Mouse (Mus musculus): ENCODE results near the gene Ankrd9. TPM values are rescaled to one million over a fixed set of nuclear protein-coding genes. Genes with fewer than 3 reads are reported as not detected.
A peak's percentile ranks its signal among the peaks of the same experiment; 100 is the strongest.

Gene Ankrd9
- polyA plus RNA-seq, 1 experiment from 2014 or later, result 14.2 TPM

- Histone ChIP-seq H3K4me1 (replicated peaks) (no peaks in the 10 kb centered on the region), H3K9ac (no peak overlapping the region), H3K27ac (ENCODE audit: poor library complexity, severe bottlenecking) (no peak overlapping the region), H3K4me2 (no peak overlapping the region), H3K27me3 (replicated peaks) (no peaks in the 10 kb centered on the region), H3K4me3 (no peak overlapping the region), H3K9me3 (replicated peaks) (no peaks in the 10 kb centered on the region), H3K36me3 (peaks cover 34% of the 10 kb centered on the region)
- no peak for ATAC-seq (ENCODE audit: insufficient number of reproducible peaks, low FRiP score)
- 84% methylated on average over 3 of the region's 3 CpGs for WGBS
These were observed 38.0 kb downstream of the Ankrd9 start for GRCm38 (mm10) chr12:110940869-110941268.

- no peak for ATAC-seq (ENCODE audit: insufficient number of reproducible peaks, low FRiP score)
- Histone ChIP-seq H3K9ac (no peak overlapping the region), H3K4me1 (replicated peaks) (no peaks in the 10 kb centered on the region), H3K27ac (ENCODE audit: poor library complexity, severe bottlenecking) (no peak overlapping the region), H3K4me3 (no peak overlapping the region), H3K4me2 (no peak overlapping the region), H3K9me3 (replicated peaks) (no peaks in the 10 kb centered on the region), H3K27me3 (replicated peaks) (no peaks in the 10 kb centered on the region), H3K36me3 (peaks cover 26% of the 10 kb centered on the region)
- 97% methylated on average over 5 of the region's 5 CpGs for WGBS
These were observed 39.5 kb downstream of the Ankrd9 start for GRCm38 (mm10) chr12:110939385-110939784.

- H3K9ac ChIP-seq, result no peak overlapping the region
- WGBS, result 82% methylated on average over 5 of the region's 5 CpGs
These were observed 41.3 kb downstream of the Ankrd9 start for GRCm38 (mm10) chr12:110937496-110937895.

GRCm38 (mm10) chr12:110935983-110936620 lies 42.7 kb downstream of the Ankrd9 start:
- 63% methylated on average over 9 of the region's 9 CpGs for WGBS
- no peaks in the 10 kb centered on the region for H3K4me1 ChIP-seq (replicated peaks)
- H3K4me3 ChIP-seq, result no peak overlapping the region
- H3K27me3 ChIP-seq (replicated peaks), result no peaks in the 10 kb centered on the region
- H3K4me2 ChIP-seq, result no peak overlapping the region
- no peak overlapping the region for H3K27ac ChIP-seq (ENCODE audit: poor library complexity, severe bottlenecking)
- H3K9me3 ChIP-seq (replicated peaks), result no peaks in the 10 kb centered on the region
- H3K36me3 ChIP-seq, result peaks cover 37% of the 10 kb centered on the region
- no peak overlapping the region for H3K9ac ChIP-seq
- ATAC-seq (ENCODE audit: insufficient number of reproducible peaks, low FRiP score), result peak; percentile 86

More at GRCm38 (mm10) chr12:110937496-110937895, 41.3 kb downstream of the Ankrd9 start:
- Histone ChIP-seq H3K9me3 (replicated peaks) (no peaks in the 10 kb centered on the region), H3K4me2 (no peak overlapping the region), H3K4me1 (replicated peaks) (no peaks in the 10 kb centered on the region), H3K27me3 (replicated peaks) (no peaks in the 10 kb centered on the region), H3K4me3 (no peak overlapping the region), H3K27ac (ENCODE audit: poor library complexity, severe bottlenecking) (no peak overlapping the region), H3K36me3 (peaks cover 35% of the 10 kb centered on the region)
- ATAC-seq (ENCODE audit: insufficient number of reproducible peaks, low FRiP score), result no peak

- no peaks in the 10 kb centered on the region for H3K9me3 ChIP-seq (replicated peaks)
- WGBS, result 61% methylated on average over 5 of the region's 5 CpGs
- H3K27me3 ChIP-seq (replicated peaks), result no peaks in the 10 kb centered on the region
- peaks cover 31% of the 10 kb centered on the region for H3K36me3 ChIP-seq
- H3K4me2 ChIP-seq, result no peak overlapping the region
- no peak for ATAC-seq (ENCODE audit: insufficient number of reproducible peaks, low FRiP score)
- no peak overlapping the region for H3K9ac ChIP-seq
- no peak overlapping the region for H3K4me3 ChIP-seq
- H3K4me1 ChIP-seq (replicated peaks), result peaks cover 1% of the 10 kb centered on the region
- H3K27ac ChIP-seq (ENCODE audit: poor library complexity, severe bottlenecking), result no peak overlapping the region
These were observed 46.0 kb downstream of the Ankrd9 start for GRCm38 (mm10) chr12:110932820-110933219.

Other genes with a start within 250 kb of the Ankrd9 start
- gene Wdr20, start 241.1 kb downstream of the Ankrd9 start, polyA plus RNA-seq (2016; fragmentation: Nextera tagmentation; extraction: Ambion mirVana), result 16.4 and 16.8 TPM in 2 replicates
- gene Mok, start 138.1 kb downstream of the Ankrd9 start, polyA plus RNA-seq (2016; fragmentation: Nextera tagmentation; extraction: Ambion mirVana), result 2.9 and 4.0 TPM in 2 replicates
- gene Zfp839, start 128.8 kb downstream of the Ankrd9 start, polyA plus RNA-seq (2016; fragmentation: Nextera tagmentation; extraction: Ambion mirVana), result 3.9 and 5.4 TPM in 2 replicates
- gene Cinp, start 89.9 kb downstream of the Ankrd9 start, polyA plus RNA-seq (2016; fragmentation: Nextera tagmentation; extraction: Ambion mirVana), result 63.3 and 66.7 TPM in 2 replicates
- gene Tecpr2, start 89.8 kb downstream of the Ankrd9 start, polyA plus RNA-seq (2016; fragmentation: Nextera tagmentation; extraction: Ambion mirVana), result 3.8 and 4.5 TPM in 2 replicates
- gene Rcor1, start 60.3 kb upstream of the Ankrd9 start, polyA plus RNA-seq (2016; fragmentation: Nextera tagmentation; extraction: Ambion mirVana), result 8.8 and 9.2 TPM in 2 replicates
- gene Traf3, start 187.3 kb upstream of the Ankrd9 start, polyA plus RNA-seq (2016; fragmentation: Nextera tagmentation; extraction: Ambion mirVana), result 10.5 and 11.9 TPM in 2 replicates
- not detected in 2 replicates for gene 4930595D18Rik, start 205.5 kb upstream of the Ankrd9 start, polyA plus RNA-seq (2016; fragmentation: Nextera tagmentation; extraction: Ambion mirVana)